Mouse (Mus musculus): ENCODE data around the gene Runx3. TPM values are rescaled to one million over a fixed set of nuclear protein-coding genes. Genes with fewer than 3 reads are reported as not detected.

Runx3 gene
- total RNA-seq, 2 experiments from 2014 or later = not detected

DNA sequence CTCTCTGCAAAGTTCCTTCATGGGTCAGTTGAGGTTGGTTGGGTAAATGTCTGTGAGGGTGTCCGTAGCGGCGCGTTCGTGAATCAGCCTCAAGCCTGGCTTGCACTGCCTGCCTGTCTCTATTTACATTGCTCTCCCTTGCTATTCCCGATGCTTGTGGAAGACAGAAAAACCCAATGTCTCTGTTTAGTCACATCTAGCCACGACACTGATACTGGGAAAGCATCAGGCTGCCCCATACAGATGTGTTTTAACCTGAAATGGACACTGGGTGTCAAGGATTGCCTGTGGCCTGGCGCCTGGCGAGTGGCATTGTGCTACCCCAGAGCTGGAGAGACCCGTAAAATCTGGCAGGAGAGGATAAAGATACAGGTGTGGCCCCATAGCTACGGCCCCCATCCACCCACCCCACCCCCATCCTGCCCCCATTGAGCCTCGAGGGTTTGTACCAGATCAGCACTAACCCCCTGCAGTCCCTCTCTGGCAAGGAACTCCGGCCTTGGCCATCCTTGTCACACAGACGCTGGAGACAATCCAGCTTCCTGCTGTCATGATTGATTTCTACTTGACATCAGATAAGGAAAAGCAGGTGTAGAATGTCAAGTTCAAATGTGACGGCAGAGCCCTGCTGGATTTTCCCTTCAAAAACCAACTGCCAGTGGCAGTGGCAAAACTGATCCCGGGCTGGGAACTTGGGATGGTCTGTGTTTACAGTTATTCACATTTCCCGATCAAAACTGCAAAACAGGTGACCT lies 83.5 kb downstream of the Runx3 start:
- DNase-seq (ENCODE audit: low spot score in 2 of 2) = no peak
- intact Hi-C loops (cut with DNase I) = loop anchor here (10.0 kb wide), 1 partner anchor 139 kb away; no protein-coding TSS in a partner anchor

DNA sequence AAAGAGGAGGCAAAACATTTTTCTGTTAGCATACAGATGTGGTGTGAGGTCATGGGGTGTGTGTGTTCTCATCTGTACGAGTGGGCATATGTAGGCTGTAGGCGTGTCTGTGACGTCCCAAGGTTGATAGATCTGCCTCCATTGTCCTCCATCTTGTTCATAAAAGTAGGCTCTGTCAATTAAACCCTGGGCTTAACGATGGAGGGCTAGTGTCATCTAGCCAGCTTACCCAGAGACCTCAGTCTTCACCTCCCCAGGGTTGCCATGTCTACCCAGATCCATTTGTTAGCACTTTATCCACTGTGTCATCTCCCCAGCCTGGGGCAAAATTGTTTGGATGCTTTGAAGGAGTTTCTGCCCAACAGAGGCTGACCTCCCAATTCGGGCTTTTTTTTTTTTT lies 84.2 kb downstream of the Runx3 start:
- intact Hi-C loops (cut with DNase I) = loop anchor here (10.0 kb wide), 1 partner anchor 140 kb away; no protein-coding TSS in a partner anchor
- no peak for DNase-seq (ENCODE audit: low spot score in 2 of 2)

DNA sequence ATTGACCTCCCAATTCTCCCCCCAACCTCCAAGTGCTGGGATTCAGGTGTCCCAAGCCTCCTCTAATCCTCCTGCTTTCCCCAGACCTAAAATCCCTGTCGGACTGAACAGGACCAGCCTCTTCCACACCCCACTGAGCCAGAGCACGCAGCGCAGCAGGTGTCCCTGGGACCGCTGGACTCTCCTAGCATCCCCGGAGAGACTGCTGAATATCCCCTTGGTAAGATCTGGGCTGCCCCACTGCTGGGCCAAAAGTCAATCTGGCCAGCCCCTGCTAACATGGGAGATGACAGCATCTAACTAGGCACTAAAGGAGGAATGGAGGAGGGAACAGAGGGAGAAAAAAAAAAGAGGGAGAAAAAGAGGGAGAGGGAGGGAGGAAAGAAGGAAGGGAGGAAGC lies 84.8 kb downstream of the Runx3 start:
- DNase-seq (ENCODE audit: low spot score in 2 of 2) = no peak
- intact Hi-C loops (cut with DNase I) = loop anchor here (10.0 kb wide), 1 partner anchor 140 kb away; no protein-coding TSS in a partner anchor

DNA sequence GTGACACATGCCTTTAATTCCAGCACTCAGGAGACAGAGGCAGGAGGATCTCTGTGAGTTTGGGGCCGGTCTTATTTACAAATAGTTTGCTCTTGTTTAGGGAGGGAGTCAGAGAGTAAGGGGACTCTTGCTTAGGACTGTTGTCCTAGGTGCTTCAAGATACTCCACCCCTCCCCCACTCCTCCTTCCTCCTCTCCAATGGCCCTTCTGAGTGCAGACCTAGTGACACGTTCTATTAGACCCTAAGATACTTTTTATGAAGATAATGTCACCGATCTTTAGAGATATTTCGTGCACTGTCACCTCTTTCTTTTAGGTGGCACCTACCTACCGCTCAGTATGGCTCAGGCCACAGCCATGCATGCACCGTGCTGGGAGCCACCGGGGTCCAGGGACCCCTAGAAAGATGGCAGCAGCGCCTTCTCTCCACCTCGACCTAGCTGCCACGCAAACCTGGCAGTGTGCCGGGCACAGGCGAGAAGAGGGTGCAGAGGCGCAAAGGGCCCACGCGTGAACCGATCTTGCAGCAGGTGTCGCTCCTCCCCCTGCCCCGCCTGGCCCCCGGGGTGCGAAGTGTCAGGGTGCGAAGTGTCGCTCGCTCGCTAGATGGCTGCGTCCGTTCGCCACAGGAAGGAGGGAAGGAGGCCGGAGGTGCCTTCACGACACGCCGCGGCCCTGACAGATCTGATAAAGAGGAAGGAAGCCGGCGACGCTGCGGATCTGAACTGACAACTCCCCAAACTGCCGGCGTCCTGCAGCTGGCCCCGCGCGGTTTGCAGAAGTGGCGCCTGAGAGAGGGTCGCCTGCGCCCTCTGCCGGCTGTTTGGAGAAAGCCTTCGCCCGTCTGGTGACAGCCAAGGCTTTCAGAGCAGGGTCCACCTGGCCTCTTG lies 85.5 kb downstream of the Runx3 start:
- intact Hi-C loops (cut with DNase I) = loop anchor here (1.0 to 10.0 kb wide), 2 partner anchors 141 to 260 kb away; no protein-coding TSS in a partner anchor
- peak; percentile 38 to 67 for DNase-seq (ENCODE audit: low spot score in 2 of 2)

DNA sequence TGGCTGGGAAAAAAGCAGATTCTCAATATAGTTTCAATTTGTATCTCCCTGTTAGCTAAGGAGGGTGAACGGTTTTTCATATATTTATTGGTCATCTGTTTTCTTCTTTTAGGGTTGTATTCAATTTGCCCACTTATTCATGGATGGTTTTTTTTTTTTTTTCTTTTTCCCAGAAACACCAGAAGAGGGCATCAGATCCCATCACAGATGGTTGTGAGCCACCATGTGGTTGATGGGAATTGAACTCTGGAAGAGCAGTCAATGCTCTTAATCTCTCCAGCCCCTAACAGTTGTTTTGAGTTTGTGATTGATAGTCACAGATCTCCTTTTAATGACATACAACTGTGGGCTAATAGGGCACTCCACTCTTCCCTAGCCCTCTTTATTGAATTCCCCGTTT lies 89.4 kb downstream of the Runx3 start:
- intact Hi-C loops (cut with DNase I) = loop anchor here (10.0 kb wide), 1 partner anchor 145 kb away; no protein-coding TSS in a partner anchor
- no peak for DNase-seq (ENCODE audit: low spot score in 2 of 2)

DNA sequence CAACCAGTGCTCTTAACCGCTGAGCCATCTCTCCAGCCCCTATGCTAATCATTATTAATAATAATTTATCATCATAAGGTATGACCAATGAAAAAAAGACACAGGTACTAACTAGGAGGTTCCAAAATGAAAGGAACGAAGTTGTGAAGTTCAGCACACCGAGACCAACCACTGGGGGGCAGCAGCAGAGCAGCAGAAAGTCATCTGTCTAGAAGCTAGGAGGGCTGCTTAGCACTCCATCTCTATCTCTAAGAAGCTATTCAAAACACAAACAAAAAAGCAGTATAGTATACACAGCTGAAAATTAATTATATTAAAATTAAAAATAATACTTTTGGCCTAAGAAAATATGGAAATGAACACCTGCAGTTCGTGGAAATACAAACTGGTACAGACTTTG lies 99.2 kb downstream of the Runx3 start:
- DNase-seq (ENCODE audit: low spot score in 2 of 2) = peak; percentile 53 to 64
- intact Hi-C loops (cut with DNase I) = loop anchor here (2.0 to 5.0 kb wide), 2 partner anchors 53 to 99 kb away; partner anchors contain the start of gene Clic4

DNA sequence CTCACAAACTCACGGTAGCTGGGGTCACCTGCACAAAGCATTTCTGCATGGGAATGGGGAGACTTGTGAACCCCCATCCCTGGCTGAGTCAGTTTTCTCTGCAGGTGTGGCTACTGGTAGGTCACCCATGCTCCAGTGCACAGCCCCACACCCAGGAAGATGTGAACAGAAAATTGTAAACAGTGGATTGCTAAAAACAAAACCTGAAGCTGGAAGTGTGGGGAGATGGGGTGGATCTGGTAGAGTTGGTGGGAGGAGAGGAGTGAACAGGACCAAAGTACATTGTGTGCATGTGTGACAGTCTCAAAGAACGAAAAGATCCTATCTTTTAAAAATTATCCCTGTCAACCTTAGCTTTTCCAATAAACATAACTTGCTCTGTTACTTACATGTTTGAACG lies 100.2 kb downstream of the Runx3 start:
- intact Hi-C loops (cut with DNase I) = loop anchor here (5.0 kb wide), 1 partner anchor 52 kb away; the partner anchor contains the start of gene Clic4

DNA sequence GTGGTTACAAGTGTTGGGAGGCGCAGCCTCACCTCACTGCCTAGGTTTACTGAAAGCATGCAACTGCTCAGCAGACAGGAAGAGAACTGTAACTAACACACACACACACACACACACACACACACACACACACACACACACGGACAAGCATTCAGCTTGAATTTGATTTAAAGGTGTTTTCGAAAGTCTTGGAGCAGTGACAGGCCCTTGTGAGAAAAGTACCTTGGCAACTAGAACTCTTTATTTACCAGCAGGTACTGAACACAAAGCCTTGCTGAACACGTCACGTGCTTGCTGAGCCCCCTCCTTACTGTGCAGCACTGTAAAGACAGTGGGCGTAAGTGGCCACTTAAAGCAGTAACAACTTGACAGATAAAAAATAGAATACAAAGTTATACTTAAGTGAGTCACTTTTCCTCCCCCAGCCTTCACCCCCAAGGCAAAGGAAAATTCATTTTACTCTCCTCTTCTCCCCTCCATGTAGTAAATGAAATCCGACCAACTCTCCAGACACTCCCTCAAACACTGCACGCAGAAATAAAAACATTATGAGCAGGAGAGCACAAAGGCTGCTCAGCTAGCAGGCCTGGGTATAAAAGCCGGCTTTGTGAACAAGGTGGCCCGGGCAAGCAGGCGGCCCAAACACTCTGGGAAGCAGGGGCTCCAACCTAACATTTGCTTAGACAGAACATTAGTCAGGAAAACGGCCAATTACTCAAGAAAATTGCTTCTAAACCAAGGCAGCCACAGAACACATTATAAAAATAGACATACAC lies 101.4 kb downstream of the Runx3 start:
- intact Hi-C loops (cut with DNase I) = loop anchor here (5.0 kb wide), 1 partner anchor 50 kb away; the partner anchor contains the start of gene Clic4
- no peak for DNase-seq (ENCODE audit: low spot score in 2 of 2)

More for the DNA sequence above, 100.2 kb downstream of the Runx3 start:
- no peak for DNase-seq (ENCODE audit: low spot score in 2 of 2)

DNA sequence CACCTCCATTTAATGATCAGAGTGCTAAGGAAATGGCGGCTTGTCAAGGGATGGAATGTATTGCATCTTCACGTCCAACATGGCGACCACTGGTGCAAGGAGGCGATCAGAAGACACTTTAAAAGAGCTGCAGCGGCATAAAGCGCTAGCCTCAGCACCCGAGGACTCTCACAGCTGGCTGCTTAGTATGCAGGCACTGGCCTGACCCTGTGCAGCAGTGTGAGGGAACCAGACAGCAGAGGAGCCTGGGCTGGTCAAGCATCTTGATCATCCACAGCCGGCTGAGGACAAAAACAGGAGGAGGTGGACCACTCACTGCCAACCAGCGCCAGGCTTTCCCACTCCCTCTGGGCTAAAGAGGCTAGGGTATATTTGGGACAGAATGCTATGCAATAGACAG lies 103.4 kb downstream of the Runx3 start:
- intact Hi-C loops (cut with DNase I) = loop anchor here (5.0 kb wide), 1 partner anchor 48 kb away; the partner anchor contains the start of gene Clic4

DNA sequence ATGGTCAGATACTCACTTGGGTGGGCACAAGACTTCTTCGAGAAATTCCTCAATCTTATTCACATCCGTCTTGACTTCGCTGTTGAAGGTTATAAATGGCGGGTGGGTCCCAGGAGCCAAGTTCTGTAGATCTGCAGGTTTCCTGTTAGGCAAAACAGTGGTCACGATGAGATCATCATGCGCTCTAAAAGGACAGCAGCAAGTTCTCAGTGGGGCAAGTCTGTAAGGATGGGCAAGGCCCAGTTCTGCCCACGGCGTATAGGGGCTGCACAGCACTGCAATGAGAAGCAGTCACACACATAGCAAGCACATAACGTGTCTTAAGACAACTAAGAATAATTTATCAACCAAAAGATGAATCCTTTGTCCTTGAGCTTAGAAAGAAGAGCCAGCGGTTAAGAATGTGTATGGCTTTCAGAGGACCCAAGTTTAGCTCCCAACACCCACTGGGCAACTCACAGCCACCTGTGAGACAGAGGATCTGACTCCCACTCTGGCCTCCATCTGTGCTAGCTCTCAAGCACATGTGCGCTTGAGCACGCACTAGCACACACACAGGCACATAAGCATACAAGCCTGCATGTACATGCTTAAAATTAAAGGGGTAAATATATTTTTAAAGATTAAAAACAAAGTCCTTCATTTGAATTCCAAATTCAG lies 105.7 kb downstream of the Runx3 start:
- intact Hi-C loops (cut with DNase I) = no loop called here
- DNase-seq (ENCODE audit: low spot score in 2 of 2) = no peak

More for the DNA sequence above, 103.4 kb downstream of the Runx3 start:
- DNase-seq (ENCODE audit: low spot score in 2 of 2) = no peak

Other genes starting within 250 kb of the Runx3 start
- 100 to 1,000 TPM; 116 to 138 TPM for gene Tmem50a, start 205.6 kb upstream of the Runx3 start, total RNA-seq (2021)
- gene Rsrp1, start 197.1 kb upstream of the Runx3 start, total RNA-seq (2021) = 100 to 1,000 TPM; 258 to 266 TPM
- 10 to 100 TPM; 49.9 to 59.3 TPM for gene Syf2, start 189.8 kb upstream of the Runx3 start, total RNA-seq (2021)
- 10 to 100 TPM; 33.8 to 36.2 TPM for gene Clic4, start 152.2 kb downstream of the Runx3 start, total RNA-seq (2021)
- 100 to 1,000 TPM; 101 to 153 TPM for gene Srrm1, start 232.7 kb downstream of the Runx3 start, total RNA-seq (2021)